Mouse (Mus musculus): ENCODE results near the gene Dync2h1.
"Not testable (repeated sequence)": the region's sequence is repeated elsewhere in the genome, so short reads cannot be mapped to it uniquely, and the experiment has no call there.

Dync2h1 gene

GRCm38 (mm10) chr9:7184172-7184896 is at the start of gene Dync2h1, which contains the start of gene Dcun1d5:
Dync2h1 (minus strand) TSS chr9:7184446.
Dcun1d5 (plus strand) TSS chr9:7184520.
- DNase-seq (ENCODE audit: low spot score), result peak; percentile 92

GRCm38 (mm10) chr9:7221460-7221859 is 37.2 kb upstream of the Dync2h1 start:
- DNase-seq (ENCODE audit: low spot score), result no peak

- DNase-seq (ENCODE audit: low spot score), result no peak
Measured at GRCm38 (mm10) chr9:7221024-7221423, 36.8 kb upstream of the Dync2h1 start.

- DNase-seq (ENCODE audit: low spot score), result no peak
Measured at GRCm38 (mm10) chr9:7216240-7216639, 32.0 kb upstream of the Dync2h1 start.

- not testable (repeated sequence) for DNase-seq (ENCODE audit: low spot score)
Measured at GRCm38 (mm10) chr9:7190694-7191093, 6.4 kb upstream of the Dync2h1 start.

- DNase-seq (ENCODE audit: low spot score), result peak; percentile 23
Measured at GRCm38 (mm10) chr9:7184897-7185291, 648 bp upstream of the Dync2h1 start.

- DNase-seq (ENCODE audit: low spot score), result peak; percentile 94
Measured at GRCm38 (mm10) chr9:7176618-7177610, 7.3 kb downstream of the Dync2h1 start.

- no peak for DNase-seq (ENCODE audit: low spot score)
Measured at GRCm38 (mm10) chr9:7173756-7174155, 10.5 kb downstream of the Dync2h1 start.

GRCm38 (mm10) chr9:7167339-7167998 is 16.8 kb downstream of the Dync2h1 start:
- no peak for DNase-seq (ENCODE audit: low spot score)

GRCm38 (mm10) chr9:7160688-7161087 is 23.6 kb downstream of the Dync2h1 start:
- no peak for DNase-seq (ENCODE audit: low spot score)

GRCm38 (mm10) chr9:7159718-7160117 is 24.5 kb downstream of the Dync2h1 start:
- no peak for DNase-seq (ENCODE audit: low spot score)

- no peak for DNase-seq (ENCODE audit: low spot score)
Measured at GRCm38 (mm10) chr9:7158605-7159004, 25.6 kb downstream of the Dync2h1 start.

GRCm38 (mm10) chr9:7154391-7154790 is 29.9 kb downstream of the Dync2h1 start:
- no peak for DNase-seq (ENCODE audit: low spot score)

GRCm38 (mm10) chr9:7122863-7123262 is 61.4 kb downstream of the Dync2h1 start:
- no peak for DNase-seq (ENCODE audit: low spot score)

- DNase-seq (ENCODE audit: low spot score), result no peak
Measured at GRCm38 (mm10) chr9:7110166-7110565, 74.1 kb downstream of the Dync2h1 start.

- DNase-seq (ENCODE audit: low spot score), result no peak
Measured at GRCm38 (mm10) chr9:7101361-7101760, 82.9 kb downstream of the Dync2h1 start.

- no peak for DNase-seq (ENCODE audit: low spot score)
Measured at GRCm38 (mm10) chr9:7074625-7075024, 109.6 kb downstream of the Dync2h1 start.

- DNase-seq (ENCODE audit: low spot score), result no peak
Measured at GRCm38 (mm10) chr9:7070846-7071245, 113.4 kb downstream of the Dync2h1 start.

GRCm38 (mm10) chr9:7050588-7050987 is 133.7 kb downstream of the Dync2h1 start:
- peak; percentile 24 for DNase-seq (ENCODE audit: low spot score)

GRCm38 (mm10) chr9:7042635-7043273 is 141.5 kb downstream of the Dync2h1 start:
- no peak for DNase-seq (ENCODE audit: low spot score)

GRCm38 (mm10) chr9:7041231-7041630 is 143.0 kb downstream of the Dync2h1 start:
- DNase-seq (ENCODE audit: low spot score), result no peak

- DNase-seq (ENCODE audit: low spot score), result no peak
Measured at GRCm38 (mm10) chr9:7032553-7032952, 151.7 kb downstream of the Dync2h1 start.
